Comparison of ENCODE assay signal across 8 mouse cellular contexts in genomic region chr17:28518615-28519071, GRCm38 (mm10). TPM values are rescaled to one million over a fixed set of nuclear protein-coding genes. Genes with fewer than 3 reads are reported as not detected.
DNase-seq lines count a peak whose midpoint lies in the region; ATAC-seq and TF ChIP-seq lines count a peak whose summit lies in the region.

No protein-coding gene starts in this region.

- peak overlapping the region; percentile 62; the same call in 1 of the 2 replicates for H3K9ac ChIP-seq in limb, embryonic 13.5 days
- peak overlapping the region; percentile 75 for H3K9ac ChIP-seq in neural tube, embryonic 13.5 days

- no peaks in the 10 kb centered on the region for H3K9me3 ChIP-seq in embryonic facial prominence, embryonic 10.5 days
- no peaks in the 10 kb centered on the region for H3K9me3 ChIP-seq in limb, embryonic 13.5 days
- no peaks in the 10 kb centered on the region for H3K9me3 ChIP-seq in neural tube, embryonic 13.5 days

- WGBS in embryonic facial prominence, embryonic 10.5 days, result 23% methylated on average over 8 of the region's 8 CpGs
- 18% methylated on average over 8 of the region's 8 CpGs for WGBS in limb, embryonic 13.5 days
- WGBS in neural tube, embryonic 13.5 days, result 13% methylated on average over 8 of the region's 8 CpGs

- H3K4me2 ChIP-seq in limb, embryonic 13.5 days (replicated peaks), result peak overlapping the region; percentile 94
- peak overlapping the region; percentile 90 for H3K4me2 ChIP-seq in neural tube, embryonic 13.5 days

- H3K4me3 ChIP-seq in layer of hippocampus, adult 2 months, result peak overlapping the region; percentile 58
- H3K4me3 ChIP-seq in embryonic facial prominence, embryonic 10.5 days, result peak overlapping the region; percentile 66
- peak overlapping the region; percentile 52 for H3K4me3 ChIP-seq in limb, embryonic 13.5 days
- H3K4me3 ChIP-seq in neural tube, embryonic 13.5 days, result peak overlapping the region; percentile 46

- no peak for ATAC-seq in limb, embryonic 13.5 days (ENCODE audit: low FRiP score, low read depth)
- ATAC-seq in neural tube, embryonic 13.5 days (ENCODE audit: low read depth), result no peak

- no peak for DNase-seq in layer of hippocampus, adult 2 months (ENCODE audit: low spot score in 2 of 2)
- DNase-seq in layer of hippocampus, postnatal 25 days (ENCODE audit: extremely low spot score in 1 of 2, low spot score in 1 of 2), result no peak
- DNase-seq in embryonic facial prominence, embryonic 10.5 days (ENCODE audit: low spot score), result no peak
- peak; percentile 40 to 50 for DNase-seq in heart, postnatal 14 days
- DNase-seq in adipocyte (ENCODE audit: low spot score), result no peak
- no peak for DNase-seq in right cerebral cortex, postnatal 25 days

- peak overlapping the region; percentile 99 for H3K27ac ChIP-seq in layer of hippocampus, adult 2 months
- H3K27ac ChIP-seq in embryonic facial prominence, embryonic 10.5 days (replicated peaks), result peak overlapping the region; percentile 83
- H3K27ac ChIP-seq in limb, embryonic 13.5 days, result peak overlapping the region; percentile 73; the same call in 1 of the 2 replicates
- H3K27ac ChIP-seq in neural tube, embryonic 13.5 days (replicated peaks), result no peak overlapping the region

- H3K27me3 ChIP-seq in embryonic facial prominence, embryonic 10.5 days (replicated peaks; ENCODE audit: low read depth, poor library complexity, severe bottlenecking), result peaks cover 92% of the 10 kb centered on the region
- peaks cover 14% of the 10 kb centered on the region for H3K27me3 ChIP-seq in limb, embryonic 13.5 days
- peaks cover 50% of the 10 kb centered on the region for H3K27me3 ChIP-seq in neural tube, embryonic 13.5 days

- no peak for TF ChIP-seq CTCF in layer of hippocampus, adult 2 months (conservative IDR thresholded peaks at IDR 0.05)

- intact Hi-C loops in heart, postnatal 14 days (cut with DNase I), result no loop called here

- peaks cover 67% of the 10 kb centered on the region for H3K4me1 ChIP-seq in embryonic facial prominence, embryonic 10.5 days
- peaks cover 35% of the 10 kb centered on the region for H3K4me1 ChIP-seq in limb, embryonic 13.5 days
- peaks cover 35% of the 10 kb centered on the region for H3K4me1 ChIP-seq in neural tube, embryonic 13.5 days (replicated peaks)

- H3K36me3 ChIP-seq in embryonic facial prominence, embryonic 10.5 days (replicated peaks), result no peaks in the 10 kb centered on the region
- H3K36me3 ChIP-seq in limb, embryonic 13.5 days, result no peaks in the 10 kb centered on the region
- no peaks in the 10 kb centered on the region for H3K36me3 ChIP-seq in neural tube, embryonic 13.5 days

RNA-seq across cellular contexts. Expression of gene Fkbp5, which starts 1.3 kb away (rescaled TPM):
- total RNA-seq in layer of hippocampus, adult 2 months (2021), result 10 to 100 TPM; 80.8 to 90.5 TPM
- total RNA-seq in layer of hippocampus, postnatal 25 days (2021), result 10 to 100 TPM; 62.5 to 85.0 TPM
- polyA plus RNA-seq in embryonic facial prominence, embryonic 10.5 days (2016; fragmentation: Nextera tagmentation; extraction: Ambion mirVana), result 32.0 and 32.8 TPM in 2 replicates
- total RNA-seq in heart, postnatal 14 days (2021), result 10 to 100 TPM; 36.9 to 41.0 TPM
- 26.2 and 27.3 TPM in 2 replicates for polyA plus RNA-seq in limb, embryonic 13.5 days (2015; fragmentation: Nextera tagmentation; extraction: Ambion mirVana)
- polyA plus RNA-seq in neural tube, embryonic 13.5 days (2015; fragmentation: Nextera tagmentation; extraction: Ambion mirVana), result 25.1 and 26.6 TPM in 2 replicates

RNA-seq across cellular contexts. Expression of gene Armc12, which starts 12.0 kb away (rescaled TPM):
- total RNA-seq in layer of hippocampus, adult 2 months (2021), result not detected
- total RNA-seq in layer of hippocampus, postnatal 25 days (2021), result not detected
- polyA plus RNA-seq in embryonic facial prominence, embryonic 10.5 days (2016; fragmentation: Nextera tagmentation; extraction: Ambion mirVana), result not detected in 2 replicates
- total RNA-seq in heart, postnatal 14 days (2021), result not detected
- not detected in 2 replicates for polyA plus RNA-seq in limb, embryonic 13.5 days (2015; fragmentation: Nextera tagmentation; extraction: Ambion mirVana)
- polyA plus RNA-seq in neural tube, embryonic 13.5 days (2015; fragmentation: Nextera tagmentation; extraction: Ambion mirVana), result not detected in 2 replicates

RNA-seq across cellular contexts. Expression of gene Clpsl2, which starts 30.6 kb away (rescaled TPM):
- not detected for total RNA-seq in layer of hippocampus, adult 2 months (2021)
- total RNA-seq in layer of hippocampus, postnatal 25 days (2021), result not detected
- not detected in 2 replicates for polyA plus RNA-seq in embryonic facial prominence, embryonic 10.5 days (2016; fragmentation: Nextera tagmentation; extraction: Ambion mirVana)
- not detected for total RNA-seq in heart, postnatal 14 days (2021)
- not detected in 2 replicates for polyA plus RNA-seq in limb, embryonic 13.5 days (2015; fragmentation: Nextera tagmentation; extraction: Ambion mirVana)
- not detected in 2 replicates for polyA plus RNA-seq in neural tube, embryonic 13.5 days (2015; fragmentation: Nextera tagmentation; extraction: Ambion mirVana)

RNA-seq across cellular contexts. Expression of gene Clps, which starts 41.9 kb away (rescaled TPM):
- total RNA-seq in layer of hippocampus, adult 2 months (2021), result not detected
- total RNA-seq in layer of hippocampus, postnatal 25 days (2021), result not detected
- not detected in 2 replicates for polyA plus RNA-seq in embryonic facial prominence, embryonic 10.5 days (2016; fragmentation: Nextera tagmentation; extraction: Ambion mirVana)
- total RNA-seq in heart, postnatal 14 days (2021), result not detected
- polyA plus RNA-seq in limb, embryonic 13.5 days (2015; fragmentation: Nextera tagmentation; extraction: Ambion mirVana), result 0.60 and 0.91 TPM in 2 replicates
- not detected in 2 replicates for polyA plus RNA-seq in neural tube, embryonic 13.5 days (2015; fragmentation: Nextera tagmentation; extraction: Ambion mirVana)

RNA-seq across cellular contexts. Expression of gene Lhfpl5, which starts 56.8 kb away (rescaled TPM):
- 1 to 10 TPM; 3.7 to 5.4 TPM for total RNA-seq in layer of hippocampus, adult 2 months (2021)
- total RNA-seq in layer of hippocampus, postnatal 25 days (2021), result 1 to 10 TPM; 3.6 to 4.0 TPM
- 1.1 TPM in 2 replicates for polyA plus RNA-seq in embryonic facial prominence, embryonic 10.5 days (2016; fragmentation: Nextera tagmentation; extraction: Ambion mirVana)
- total RNA-seq in heart, postnatal 14 days (2021), result not detected
- 0.46 and 0.56 TPM in 2 replicates for polyA plus RNA-seq in limb, embryonic 13.5 days (2015; fragmentation: Nextera tagmentation; extraction: Ambion mirVana)
- polyA plus RNA-seq in neural tube, embryonic 13.5 days (2015; fragmentation: Nextera tagmentation; extraction: Ambion mirVana), result 7.9 and 8.2 TPM in 2 replicates

Comparison
In these comparisons a context has a peak if more than half of its experiments do, and no peak if none do; other contexts are left out.
1. DNase-seq: peak in heart, postnatal 14 days (2 of 2); none in layer of hippocampus, adult 2 months (0 of 2), layer of hippocampus, postnatal 25 days (0 of 2), embryonic facial prominence, embryonic 10.5 days (single experiment), adipocyte (single experiment) and right cerebral cortex, postnatal 25 days (single experiment).
2. Peak in every context shown above with its lines, with median percentiles within 50 percentile points of each other: H3K4me3 ChIP-seq.